Mouse (Mus musculus) gonadal fat pad, adult 2 months (tissue): ENCODE results near the gene Atp13a5. TPM values are rescaled to one million over a fixed set of nuclear protein-coding genes. Genes with fewer than 3 reads are reported as not detected.

Experiments used
- DNase-seq: peaks from one replicate; pipeline ENCODE4 v3.0.0-alpha.2; 2012; ENCODE audit warnings: low read depth
- polyA plus RNA-seq: library from polyadenylated mRNA; depleted of rRNA; stranded (reverse); fragments of >200 nt; gene quantifications from 2 replicates; pipeline ENCODE4 v1.2.3, GENCODE M21; 2012; rRNA removed

Gene Atp13a5
- polyA plus RNA-seq, 1 experiment, result 0.04 TPM

GRCm38 (mm10) chr16:29205581-29205980 is 173.0 kb downstream of the Atp13a5 start:
- no peak for DNase-seq

GRCm38 (mm10) chr16:29204875-29205274 is 173.7 kb downstream of the Atp13a5 start:
- DNase-seq, result no peak

- no peak for DNase-seq
Measured at GRCm38 (mm10) chr16:29201146-29201545, 177.4 kb downstream of the Atp13a5 start.

- no peak for DNase-seq
Measured at GRCm38 (mm10) chr16:29198461-29198860, 180.1 kb downstream of the Atp13a5 start.

- DNase-seq, result no peak
Measured at GRCm38 (mm10) chr16:29195156-29195555, 183.4 kb downstream of the Atp13a5 start.

- DNase-seq, result no peak
Measured at GRCm38 (mm10) chr16:29193981-29194380, 184.6 kb downstream of the Atp13a5 start.

GRCm38 (mm10) chr16:29192911-29193310 is 185.6 kb downstream of the Atp13a5 start:
- no peak for DNase-seq

Other genes with a start within 250 kb of the Atp13a5 start
- 4.2 and 6.2 TPM in 2 replicates for gene Hrasls, start 169.0 kb downstream of the Atp13a5 start, polyA plus RNA-seq
- gene Atp13a4, start 166.1 kb upstream of the Atp13a5 start, polyA plus RNA-seq, result 28.3 and 44.1 TPM in 2 replicates
- gene Opa1, start 200.6 kb upstream of the Atp13a5 start, polyA plus RNA-seq, result 11.6 and 14.1 TPM in 2 replicates